In genomic region chr8:69890813-69891241, GRCm38 (mm10) we compare ENCODE assay signal across 8 mouse cellular contexts. TPM values are rescaled to one million over a fixed set of nuclear protein-coding genes. Genes with fewer than 3 reads are reported as not detected.
A peak's percentile ranks its signal among the peaks of the same experiment; 100 is the strongest.
DNase-seq lines count a peak whose midpoint lies in the region; ATAC-seq and TF ChIP-seq lines count a peak whose summit lies in the region.

No protein-coding gene starts in this region.

- H3K36me3 ChIP-seq in C2C12 (ENCODE audit: control insufficient read depth, insufficient read depth): peaks cover 13% of the 10 kb centered on the region
- no peaks in the 10 kb centered on the region for H3K36me3 ChIP-seq in hindbrain, embryonic 16.5 days (ENCODE audit: control insufficient read depth, insufficient read depth, low read length)
- H3K36me3 ChIP-seq in liver, postnatal 0 days (replicated peaks; ENCODE audit: insufficient read depth, low read length): peaks cover 13% of the 10 kb centered on the region

- H3K4me1 ChIP-seq in hindbrain, embryonic 16.5 days (ENCODE audit: control insufficient read depth, insufficient read depth, low read depth, low read length): peaks cover 29% of the 10 kb centered on the region
- peaks cover 14% of the 10 kb centered on the region for H3K4me1 ChIP-seq in liver, postnatal 0 days (ENCODE audit: insufficient read depth)

- H3K79me3 ChIP-seq in C2C12 (ENCODE audit: low read depth): no peaks in the 10 kb centered on the region

- 37% methylated on average over 19 of the region's 19 CpGs for WGBS in hindbrain, embryonic 16.5 days
- WGBS in liver, postnatal 0 days (ENCODE audit: insufficient replicate concordance): 45% methylated on average over 19 of the region's 19 CpGs

- peak overlapping the region; percentile 5; the same call in 1 of the 2 replicates for H3K4me2 ChIP-seq in hindbrain, embryonic 16.5 days (ENCODE audit: low read length)
- H3K4me2 ChIP-seq in liver, postnatal 0 days (ENCODE audit: low read depth, low read length): no peak overlapping the region

- no peak overlapping the region for H3ac ChIP-seq in C2C12 (ENCODE audit: control insufficient read depth, insufficient read length, low read depth)

- peak; percentile 84 for DNase-seq in embryo, embryonic 10 days (ENCODE audit: low spot score)
- DNase-seq in embryo, embryonic 9.5 days (ENCODE audit: extremely low spot score): no peak
- peak; percentile 63 to 76 for DNase-seq in cerebellum, postnatal 25 days
- DNase-seq in liver, postnatal 0 days: peak; percentile 53
- peak; percentile 74 to 79 for DNase-seq in right cerebral cortex, adult 2 months (ENCODE audit: low spot score in 2 of 2)
- DNase-seq in natural killer cell, adult 2 months (ENCODE audit: low spot score in 2 of 2): no peak

- H3K27ac ChIP-seq in hindbrain, embryonic 16.5 days (ENCODE audit: low read depth, low read length): no peak overlapping the region
- H3K27ac ChIP-seq in liver, postnatal 0 days (ENCODE audit: low read depth): no peak overlapping the region

- H3K27me3 ChIP-seq in C2C12 (ENCODE audit: control insufficient read depth, insufficient read depth, insufficient read length): peaks cover 11% of the 10 kb centered on the region
- H3K27me3 ChIP-seq in hindbrain, embryonic 16.5 days (replicated peaks; ENCODE audit: control insufficient read depth, insufficient read depth, low read length): peaks cover 39% of the 10 kb centered on the region
- H3K27me3 ChIP-seq in liver, postnatal 0 days (ENCODE audit: insufficient read depth, low read length): peaks cover 50% of the 10 kb centered on the region

- no peak overlapping the region for H3K4me3 ChIP-seq in C2C12 (ENCODE audit: insufficient read depth, poor library complexity, severe bottlenecking)
- no peak overlapping the region for H3K4me3 ChIP-seq in hindbrain, embryonic 16.5 days (ENCODE audit: low read length)
- no peak overlapping the region for H3K4me3 ChIP-seq in liver, postnatal 0 days (ENCODE audit: low read depth, low read length)

- ATAC-seq in hindbrain, embryonic 16.5 days: no peak
- ATAC-seq in liver, postnatal 0 days: no peak

- no peak overlapping the region for H3K9ac ChIP-seq in hindbrain, embryonic 16.5 days (ENCODE audit: low read depth, low read length)
- H3K9ac ChIP-seq in liver, postnatal 0 days (replicated peaks): no peak overlapping the region

- peak; percentile 16 for TF ChIP-seq CTCF in C2C12 (IDR thresholded peaks at IDR 0.05; ENCODE audit: control insufficient read depth, insufficient read depth, insufficient read length)
- peak; percentile 76 for TF ChIP-seq CTCF in liver, postnatal 0 days (IDR thresholded peaks at IDR 0.05; ENCODE audit: low read depth)

- TF ChIP-seq EP300 in liver, postnatal 0 days (IDR thresholded peaks at IDR 0.05; ENCODE audit: low read depth): no peak

- no peaks in the 10 kb centered on the region for H3K9me3 ChIP-seq in hindbrain, embryonic 16.5 days (ENCODE audit: control insufficient read depth, low read length)
- no peaks in the 10 kb centered on the region for H3K9me3 ChIP-seq in liver, postnatal 0 days (ENCODE audit: low read length)

- peaks cover 3% of the 10 kb centered on the region for H3K79me2 ChIP-seq in C2C12 (ENCODE audit: control insufficient read depth, insufficient read depth)

TF ChIP-seq in C2C12, 6 proteins besides CTCF, POLR2A, EP300 and RAD21:
- TF ChIP-seq USF1 (IDR thresholded peaks at IDR 0.05; ENCODE audit: low read depth) (no peak), MAX (IDR thresholded peaks at IDR 0.05) (no peak), MYOG (IDR thresholded peaks at IDR 0.05; ENCODE audit: control insufficient read depth, extremely low read depth, insufficient read length) (no peak), MYOD1 (IDR thresholded peaks at IDR 0.05; ENCODE audit: control insufficient read depth, insufficient read length, low read depth) (no peak), FOSL1 (IDR thresholded peaks at IDR 0.05; ENCODE audit: insufficient read depth, low read length, poor library complexity, severe bottlenecking) (no peak), CEBPB (IDR thresholded peaks at IDR 0.05; ENCODE audit: low read depth) (no peak)

RNA-seq across cellular contexts. Expression of gene Cilp2, which starts 3.3 kb away (rescaled TPM):
- 0.02 TPM for polyA plus RNA-seq in C2C12 (2012; fragmentation: generic; extraction: Trizol)
- polyA plus RNA-seq in hindbrain, embryonic 16.5 days (2015; fragmentation: Nextera tagmentation; extraction: Ambion mirVana): 6.6 and 7.0 TPM in 2 replicates
- polyA plus RNA-seq in liver, postnatal 0 days (2015; fragmentation: Nextera tagmentation; extraction: Ambion mirVana): 0.02 TPM in 1 of 2 replicates, not detected in the other

RNA-seq across cellular contexts. Expression of gene Tssk6, which starts 11.2 kb away (rescaled TPM):
- polyA plus RNA-seq in C2C12 (2012; fragmentation: generic; extraction: Trizol): 0.57 TPM
- 3.5 and 3.7 TPM in 2 replicates for polyA plus RNA-seq in hindbrain, embryonic 16.5 days (2015; fragmentation: Nextera tagmentation; extraction: Ambion mirVana)
- 1.3 and 1.7 TPM in 2 replicates for polyA plus RNA-seq in liver, postnatal 0 days (2015; fragmentation: Nextera tagmentation; extraction: Ambion mirVana)

RNA-seq across cellular contexts. Expression of gene Ndufa13, which starts 11.5 kb away (rescaled TPM):
- polyA plus RNA-seq in C2C12 (2012; fragmentation: generic; extraction: Trizol): 135 TPM
- polyA plus RNA-seq in hindbrain, embryonic 16.5 days (2015; fragmentation: Nextera tagmentation; extraction: Ambion mirVana): 191 and 216 TPM in 2 replicates
- 152 TPM in 2 replicates for polyA plus RNA-seq in liver, postnatal 0 days (2015; fragmentation: Nextera tagmentation; extraction: Ambion mirVana)

RNA-seq across cellular contexts. Expression of gene Yjefn3, which starts 11.7 kb away (rescaled TPM):
- 2.6 TPM for polyA plus RNA-seq in C2C12 (2012; fragmentation: generic; extraction: Trizol)
- polyA plus RNA-seq in hindbrain, embryonic 16.5 days (2015; fragmentation: Nextera tagmentation; extraction: Ambion mirVana): 13.6 and 14.3 TPM in 2 replicates
- polyA plus RNA-seq in liver, postnatal 0 days (2015; fragmentation: Nextera tagmentation; extraction: Ambion mirVana): 0.72 and 0.89 TPM in 2 replicates

RNA-seq across cellular contexts. Expression of gene Pbx4, which starts 58.5 kb away (rescaled TPM):
- polyA plus RNA-seq in C2C12 (2012; fragmentation: generic; extraction: Trizol): 1.6 TPM
- 60.5 TPM in 2 replicates for polyA plus RNA-seq in hindbrain, embryonic 16.5 days (2015; fragmentation: Nextera tagmentation; extraction: Ambion mirVana)
- 2.3 and 2.7 TPM in 2 replicates for polyA plus RNA-seq in liver, postnatal 0 days (2015; fragmentation: Nextera tagmentation; extraction: Ambion mirVana)

Comparison
In these comparisons a context has a peak if more than half of its experiments do, and no peak if none do; other contexts are left out.
1. DNase-seq: peak in embryo, embryonic 10 days (single experiment), cerebellum, postnatal 25 days (2 of 2), liver, postnatal 0 days (single experiment) and right cerebral cortex, adult 2 months (2 of 2); none in embryo, embryonic 9.5 days (single experiment) and natural killer cell, adult 2 months (0 of 2).